Mouse (Mus musculus): ENCODE measurements at regions not wholly inside any gene's neighbourhood (a gene's known extent, or its start where the extent isn't known, plus 50 kb on each side); places are given as distances from the start of the nearest gene placed in this dataset.

GRCm38 (mm10) chr10:125467503-125467902 lies 78.2 kb upstream of the Slc16a7 start:
- no peaks in the 10 kb centered on the region for H3K4me1 ChIP-seq (ENCODE audit: control insufficient read depth, insufficient read depth, insufficient read length)
- H3K4me3 ChIP-seq (ENCODE audit: extremely low read depth, insufficient read depth, insufficient read length), result no peak overlapping the region
- 91% methylated on average over 5 of the region's 5 CpGs for WGBS
- TF ChIP-seq POLR2A (IDR thresholded peaks at IDR 0.05; ENCODE audit: low read depth, low read length), result no peak
- no peak for TF ChIP-seq CTCF (IDR thresholded peaks at IDR 0.05; ENCODE audit: extremely low read depth, insufficient read depth, insufficient read length, insufficient replicate concordance)
- H3K27me3 ChIP-seq (ENCODE audit: control insufficient read depth, insufficient read depth, low read length), result no peaks in the 10 kb centered on the region
- no peaks in the 10 kb centered on the region for H3K36me3 ChIP-seq (ENCODE audit: control insufficient read depth, insufficient read depth, low read length)
- no peak for DNase-seq (ENCODE audit: low read depth in 1 of 2, low spot score in 2 of 2)
- H3K27ac ChIP-seq (ENCODE audit: insufficient read depth, low read length), result no peak overlapping the region

GRCm38 (mm10) chr10:125488350-125488749 lies 99.1 kb upstream of the Slc16a7 start:
- no peak for DNase-seq (ENCODE audit: low read depth in 1 of 2, low spot score in 2 of 2)
- TF ChIP-seq POLR2A (IDR thresholded peaks at IDR 0.05; ENCODE audit: low read depth, low read length) (no peak), CTCF (IDR thresholded peaks at IDR 0.05; ENCODE audit: extremely low read depth, insufficient read depth, insufficient read length, insufficient replicate concordance) (no peak)
- WGBS, result 12% methylated on average over 3 of the region's 3 CpGs
- H3K4me1 ChIP-seq (ENCODE audit: control insufficient read depth, insufficient read depth, insufficient read length), result no peaks in the 10 kb centered on the region
- no peak overlapping the region for H3K4me3 ChIP-seq (ENCODE audit: extremely low read depth, insufficient read depth, insufficient read length)
- H3K27me3 ChIP-seq (ENCODE audit: control insufficient read depth, insufficient read depth, low read length), result no peaks in the 10 kb centered on the region
- H3K36me3 ChIP-seq (ENCODE audit: control insufficient read depth, insufficient read depth, low read length), result no peaks in the 10 kb centered on the region
- no peak overlapping the region for H3K27ac ChIP-seq (ENCODE audit: insufficient read depth, low read length)

GRCm38 (mm10) chr10:125490395-125490794 lies 101.1 kb upstream of the Slc16a7 start:
- H3K36me3 ChIP-seq (ENCODE audit: control insufficient read depth, insufficient read depth, low read length), result no peaks in the 10 kb centered on the region
- no peaks in the 10 kb centered on the region for H3K27me3 ChIP-seq (ENCODE audit: control insufficient read depth, insufficient read depth, low read length)
- no peak overlapping the region for H3K27ac ChIP-seq (ENCODE audit: insufficient read depth, low read length)
- no peaks in the 10 kb centered on the region for H3K4me1 ChIP-seq (ENCODE audit: control insufficient read depth, insufficient read depth, insufficient read length)
- no peak for DNase-seq (ENCODE audit: low read depth in 1 of 2, low spot score in 2 of 2)
- TF ChIP-seq CTCF (IDR thresholded peaks at IDR 0.05; ENCODE audit: extremely low read depth, insufficient read depth, insufficient read length, insufficient replicate concordance), result no peak
- no peak for TF ChIP-seq POLR2A (IDR thresholded peaks at IDR 0.05; ENCODE audit: low read depth, low read length)
- 85% methylated on average over 4 of the region's 4 CpGs for WGBS
- H3K4me3 ChIP-seq (ENCODE audit: extremely low read depth, insufficient read depth, insufficient read length), result no peak overlapping the region

- TF ChIP-seq CTCF (IDR thresholded peaks at IDR 0.05; ENCODE audit: extremely low read depth, insufficient read depth, insufficient read length, insufficient replicate concordance) (no peak), POLR2A (IDR thresholded peaks at IDR 0.05; ENCODE audit: low read depth, low read length) (no peak)
- Histone ChIP-seq H3K4me3 (ENCODE audit: extremely low read depth, insufficient read depth, insufficient read length) (no peak overlapping the region), H3K36me3 (ENCODE audit: control insufficient read depth, insufficient read depth, low read length) (no peaks in the 10 kb centered on the region), H3K4me1 (ENCODE audit: control insufficient read depth, insufficient read depth, insufficient read length) (no peaks in the 10 kb centered on the region), H3K27ac (ENCODE audit: insufficient read depth, low read length) (no peak overlapping the region), H3K27me3 (ENCODE audit: control insufficient read depth, insufficient read depth, low read length) (no peaks in the 10 kb centered on the region)
- no peak for DNase-seq (ENCODE audit: low read depth in 1 of 2, low spot score in 2 of 2)
- 82% methylated on average over 4 of the region's 4 CpGs for WGBS
Observed at GRCm38 (mm10) chr10:125494489-125494888, 105.2 kb upstream of the Slc16a7 start.

- WGBS, result 28% methylated on average over 1 of the region's 1 CpGs
- Histone ChIP-seq H3K27ac (ENCODE audit: insufficient read depth, low read length) (no peak overlapping the region), H3K4me1 (ENCODE audit: control insufficient read depth, insufficient read depth, insufficient read length) (no peaks in the 10 kb centered on the region), H3K4me3 (ENCODE audit: extremely low read depth, insufficient read depth, insufficient read length) (no peak overlapping the region), H3K36me3 (ENCODE audit: control insufficient read depth, insufficient read depth, low read length) (no peaks in the 10 kb centered on the region), H3K27me3 (ENCODE audit: control insufficient read depth, insufficient read depth, low read length) (no peaks in the 10 kb centered on the region)
- DNase-seq (ENCODE audit: low read depth in 1 of 2, low spot score in 2 of 2), result no peak
- no peak for TF ChIP-seq POLR2A (IDR thresholded peaks at IDR 0.05; ENCODE audit: low read depth, low read length)
- no peak for TF ChIP-seq CTCF (IDR thresholded peaks at IDR 0.05; ENCODE audit: extremely low read depth, insufficient read depth, insufficient read length, insufficient replicate concordance)
Observed at GRCm38 (mm10) chr10:125498347-125498746, 109.1 kb upstream of the Slc16a7 start.

- Histone ChIP-seq H3K27ac (ENCODE audit: insufficient read depth, low read length) (no peak overlapping the region), H3K27me3 (ENCODE audit: control insufficient read depth, insufficient read depth, low read length) (no peaks in the 10 kb centered on the region), H3K36me3 (ENCODE audit: control insufficient read depth, insufficient read depth, low read length) (no peaks in the 10 kb centered on the region), H3K4me3 (ENCODE audit: extremely low read depth, insufficient read depth, insufficient read length) (no peak overlapping the region), H3K4me1 (ENCODE audit: control insufficient read depth, insufficient read depth, insufficient read length) (no peaks in the 10 kb centered on the region)
- 87% methylated on average over 4 of the region's 4 CpGs for WGBS
- TF ChIP-seq POLR2A (IDR thresholded peaks at IDR 0.05; ENCODE audit: low read depth, low read length) (no peak), CTCF (IDR thresholded peaks at IDR 0.05; ENCODE audit: extremely low read depth, insufficient read depth, insufficient read length, insufficient replicate concordance) (no peak)
- DNase-seq (ENCODE audit: low read depth in 1 of 2, low spot score in 2 of 2), result no peak
Observed at GRCm38 (mm10) chr10:125500338-125500737, 111.1 kb upstream of the Slc16a7 start.

GRCm38 (mm10) chr10:125515026-125515425 lies 125.8 kb upstream of the Slc16a7 start:
- H3K27ac ChIP-seq (ENCODE audit: insufficient read depth, low read length), result no peak overlapping the region
- H3K4me1 ChIP-seq (ENCODE audit: control insufficient read depth, insufficient read depth, insufficient read length), result no peaks in the 10 kb centered on the region
- no peaks in the 10 kb centered on the region for H3K36me3 ChIP-seq (ENCODE audit: control insufficient read depth, insufficient read depth, low read length)
- TF ChIP-seq CTCF (IDR thresholded peaks at IDR 0.05; ENCODE audit: extremely low read depth, insufficient read depth, insufficient read length, insufficient replicate concordance) (no peak), POLR2A (IDR thresholded peaks at IDR 0.05; ENCODE audit: low read depth, low read length) (no peak)
- no peaks in the 10 kb centered on the region for H3K27me3 ChIP-seq (ENCODE audit: control insufficient read depth, insufficient read depth, low read length)
- 78% methylated on average over 5 of the region's 5 CpGs for WGBS
- DNase-seq (ENCODE audit: low read depth in 1 of 2, low spot score in 2 of 2), result no peak
- no peak overlapping the region for H3K4me3 ChIP-seq (ENCODE audit: extremely low read depth, insufficient read depth, insufficient read length)

Data from spleen, adult 2 months (tissue).